Mouse (Mus musculus) right cerebral cortex, postnatal 10 days (tissue): ENCODE measurements around the gene Olfr417.
"Not testable (repeated sequence)": the region's sequence is repeated elsewhere in the genome, so short reads cannot be mapped to it uniquely, and the experiment has no call there.

Experiments
- DNase-seq, 2 experiments: peaks; one replicate each; pipeline ENCODE4 v3.0.0; 2021; ENCODE audit warnings: low spot score in 2 of 2

Gene Olfr417

GRCm38 (mm10) chr1:174364882-174365451 lies at the start of gene Olfr417:
Olfr417 (plus strand) TSS chr1:174365122.
- DNase-seq: no peak

DNA sequence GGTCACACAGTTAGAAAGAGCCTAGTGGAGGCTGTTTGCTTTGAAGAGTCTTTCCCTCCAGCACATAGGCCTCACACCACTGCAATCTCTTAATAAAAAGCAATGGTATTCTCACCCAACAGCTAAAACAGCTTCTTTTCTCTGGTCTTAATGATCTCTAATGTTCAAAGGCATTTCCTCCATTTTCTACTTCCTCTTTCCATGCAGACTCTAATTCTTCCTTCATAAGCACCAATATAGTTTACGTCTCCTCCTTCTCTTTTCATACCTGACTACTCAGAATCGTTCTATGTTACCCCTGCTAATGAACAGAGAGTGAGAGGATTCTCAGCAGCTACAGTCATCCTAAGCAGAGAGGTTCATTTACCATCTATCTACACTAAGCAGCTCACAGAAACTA lies 47.6 kb upstream of the Olfr417 start:
- no peak for DNase-seq

DNA sequence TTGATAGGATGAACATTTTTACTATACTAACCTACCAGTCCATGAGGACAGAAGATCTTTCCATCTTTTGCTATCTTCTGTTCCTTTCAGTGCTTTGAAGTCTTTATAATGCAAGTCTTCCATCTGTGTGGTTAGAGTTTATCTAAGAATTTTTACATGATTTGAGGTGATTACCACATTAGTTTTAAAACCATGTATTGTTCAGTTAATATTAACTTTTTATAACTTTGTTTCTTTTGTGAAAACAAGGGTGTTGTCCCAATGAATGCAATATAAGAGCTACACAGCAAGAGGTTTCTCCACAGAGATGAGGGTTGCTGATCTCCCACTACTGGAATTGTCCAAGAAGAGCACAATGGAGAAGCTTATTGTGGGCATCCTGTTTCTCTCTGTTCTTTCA lies 34.7 kb upstream of the Olfr417 start, which contains the start of gene Mptx1:
TSS of gene Mptx1 (plus strand) at position 301 of the 400 bp plus-strand sequence.
- no peak for DNase-seq

- DNase-seq: not testable (repeated sequence)
Measured at GRCm38 (mm10) chr1:174353636-174354035, 11.3 kb upstream of the Olfr417 start.

DNA sequence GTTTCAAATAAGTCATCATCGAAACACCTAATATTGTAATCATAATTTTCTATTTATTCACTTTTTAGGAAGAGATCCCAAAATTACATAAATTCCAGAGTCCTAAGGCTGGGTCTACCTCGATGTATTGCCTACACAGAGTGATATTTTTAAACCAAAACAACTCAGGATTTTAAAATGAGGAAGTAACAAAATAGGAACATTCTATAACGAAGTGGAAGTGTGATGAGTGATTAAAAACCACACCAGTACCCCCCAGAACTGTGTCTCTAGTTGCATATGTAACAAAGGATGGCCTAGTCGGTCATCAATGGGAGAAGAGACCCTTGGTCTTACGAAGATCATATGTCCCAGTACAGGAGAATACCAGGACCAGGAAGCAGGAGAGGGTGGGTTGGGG lies 10.3 kb upstream of the Olfr417 start:
- no peak for DNase-seq

DNA sequence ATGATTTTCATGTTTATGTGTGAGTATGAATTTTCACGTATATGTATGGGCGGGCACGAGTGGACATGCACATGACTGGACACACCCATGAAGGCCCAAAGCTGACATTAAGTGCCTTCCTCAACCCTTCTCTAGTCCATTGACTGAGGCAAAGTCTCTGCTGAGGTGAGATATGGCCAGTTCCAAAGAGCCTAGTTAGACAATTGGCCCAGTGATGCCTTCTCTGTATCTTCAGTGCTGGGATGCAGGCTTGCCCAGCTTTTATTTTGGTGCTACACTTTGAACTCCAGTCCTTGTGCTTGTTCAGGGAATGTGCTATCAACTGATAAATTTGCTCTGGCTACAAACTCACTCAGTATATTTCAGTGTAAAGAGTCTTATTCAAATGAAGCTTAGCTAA lies 8.9 kb downstream of the Olfr417 start:
- DNase-seq: no peak

DNA sequence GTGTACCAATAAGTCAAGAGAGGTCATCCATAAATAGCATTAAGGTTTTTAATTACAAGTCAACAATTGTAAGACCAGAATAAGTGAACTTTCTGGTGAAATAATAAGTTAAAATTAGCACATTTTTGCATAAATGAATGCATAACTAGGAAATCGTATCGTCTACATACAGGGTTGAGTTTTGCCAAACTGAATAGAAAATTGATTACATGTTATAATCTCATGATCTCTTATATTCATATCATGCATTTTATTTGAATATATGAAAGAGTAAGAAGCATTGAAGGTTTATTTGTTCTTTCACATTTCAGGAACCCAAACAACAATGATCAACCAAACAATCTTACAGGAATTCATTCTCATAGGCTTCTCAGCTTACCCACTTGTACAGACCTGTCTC lies 25.8 kb downstream of the Olfr417 start, which contains the start of gene Olfr248:
TSS of gene Olfr248 (plus strand) at position 301 of the 400 bp plus-strand sequence.
- no peak for DNase-seq

- DNase-seq: no peak
Measured at GRCm38 (mm10) chr1:174422959-174423358, 58.0 kb downstream of the Olfr417 start.

DNA sequence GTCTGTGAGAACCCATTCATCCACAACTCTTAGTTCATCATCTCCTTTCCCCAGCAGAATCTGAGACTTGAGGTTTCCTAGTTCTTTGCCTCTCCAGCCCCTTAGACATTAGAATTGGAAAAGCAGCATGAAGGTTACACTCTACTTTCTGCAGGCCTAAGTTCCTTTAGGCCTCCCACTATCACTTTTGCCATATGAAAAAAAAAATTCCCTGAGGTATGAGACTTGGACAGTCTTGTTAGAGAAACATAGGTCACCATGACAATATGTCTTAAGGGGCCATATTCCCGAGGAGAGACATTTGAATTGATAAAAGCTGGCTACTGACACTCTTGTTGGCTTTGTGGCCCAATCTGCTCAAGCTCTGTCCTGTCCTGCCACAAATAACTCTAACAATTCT lies 58.8 kb downstream of the Olfr417 start, which contains the start of gene Olfr414:
TSS of gene Olfr414 (plus strand) at position 301 of the 400 bp plus-strand sequence.
- no peak for DNase-seq
